10 mouse cellular contexts compared by ENCODE assay signal in genomic region chr11:118084266-118084665, GRCm38 (mm10). TPM values are rescaled to one million over a fixed set of nuclear protein-coding genes. Genes with fewer than 3 reads are reported as not detected.
"Had no signal": no experiment of that assay in that cellular context is flagged by ENCODE, and none has a peak within 500 bp of the region (broad histone marks: within the 10 kb centered on the region; RNA-seq: fewer than 3 reads in every experiment).

No protein-coding gene starts in this region.

- H3K4me1 ChIP-seq: midbrain, embryonic 13.5 days had no signal

- H3K27me3 ChIP-seq: limb, embryonic 12.5 days; limb, embryonic 15.5 days; lung, embryonic 15.5 days; midbrain, embryonic 13.5 days had no signal

- H3K27ac ChIP-seq: limb, embryonic 15.5 days; liver, embryonic 14.5 days; lung, embryonic 15.5 days; midbrain, embryonic 10.5 days; midbrain, embryonic 13.5 days; stomach, postnatal 0 days had no signal

- H3K4me3 ChIP-seq: kidney, embryonic 15.5 days; limb, embryonic 12.5 days; limb, embryonic 15.5 days; lung, embryonic 15.5 days; megakaryocyte, embryonic 14.5 days; midbrain, embryonic 10.5 days; midbrain, embryonic 13.5 days had no signal

- H3K36me3 ChIP-seq: kidney, embryonic 15.5 days; limb, embryonic 12.5 days; limb, embryonic 15.5 days; lung, embryonic 15.5 days; midbrain, embryonic 10.5 days; midbrain, embryonic 13.5 days had no signal

RNA-seq across cellular contexts. Expression of gene Dnah17, which starts 46.2 kb away (rescaled TPM):
- total RNA-seq: monocyte, adult 5-6 weeks had no signal
